Mouse (Mus musculus) retina, embryonic 14.5 days (tissue): ENCODE results near the gene AL607142.1.

Experiments
- DNase-seq: peaks from one replicate; pipeline ENCODE4 v3.0.0-alpha.2; 2015; ENCODE audit warnings: low spot score

AL607142.1 gene

GRCm38 (mm10) chr4:120057529-120057928 lies 7.3 kb upstream of the AL607142.1 start:
- DNase-seq, result no peak

- DNase-seq, result no peak
Measured at GRCm38 (mm10) chr4:120058157-120058556, 6.6 kb upstream of the AL607142.1 start.

GRCm38 (mm10) chr4:120058794-120059193 lies 6.0 kb upstream of the AL607142.1 start:
- no peak for DNase-seq

- DNase-seq, result no peak
Measured at GRCm38 (mm10) chr4:120061727-120062126, 3.1 kb upstream of the AL607142.1 start.

GRCm38 (mm10) chr4:120062198-120062597 lies 2.6 kb upstream of the AL607142.1 start:
- no peak for DNase-seq

GRCm38 (mm10) chr4:120062754-120063153 lies 2.0 kb upstream of the AL607142.1 start:
- DNase-seq, result no peak

GRCm38 (mm10) chr4:120063353-120064124 lies 1.3 kb upstream of the AL607142.1 start:
- no peak for DNase-seq

- DNase-seq, result no peak
Measured at GRCm38 (mm10) chr4:120066841-120067591, 2.2 kb downstream of the AL607142.1 start.

GRCm38 (mm10) chr4:120067592-120068235 lies 2.9 kb downstream of the AL607142.1 start:
- DNase-seq, result no peak

- no peak for DNase-seq
Measured at GRCm38 (mm10) chr4:120068883-120069581, 4.2 kb downstream of the AL607142.1 start.

GRCm38 (mm10) chr4:120069582-120069980 lies 4.8 kb downstream of the AL607142.1 start:
- DNase-seq, result no peak

- no peak for DNase-seq
Measured at GRCm38 (mm10) chr4:120071411-120071810, 6.6 kb downstream of the AL607142.1 start.

GRCm38 (mm10) chr4:120071842-120072507 lies 7.2 kb downstream of the AL607142.1 start:
- no peak for DNase-seq

- no peak for DNase-seq
Measured at GRCm38 (mm10) chr4:120074061-120074460, 9.3 kb downstream of the AL607142.1 start.

- no peak for DNase-seq
Measured at GRCm38 (mm10) chr4:120077322-120077721, 12.5 kb downstream of the AL607142.1 start.

GRCm38 (mm10) chr4:120082527-120082926 lies 17.7 kb downstream of the AL607142.1 start:
- DNase-seq, result no peak

GRCm38 (mm10) chr4:120083700-120084099 lies 18.9 kb downstream of the AL607142.1 start:
- no peak for DNase-seq

- no peak for DNase-seq
Measured at GRCm38 (mm10) chr4:120089536-120089935, 24.7 kb downstream of the AL607142.1 start.

- DNase-seq, result no peak
Measured at GRCm38 (mm10) chr4:120091997-120092783, 27.4 kb downstream of the AL607142.1 start.

- DNase-seq, result no peak
Measured at GRCm38 (mm10) chr4:120096935-120097334, 32.1 kb downstream of the AL607142.1 start.

GRCm38 (mm10) chr4:120101186-120101585 lies 36.4 kb downstream of the AL607142.1 start:
- DNase-seq, result no peak
